Mouse (Mus musculus): ENCODE data around the gene Dhx32. TPM values are rescaled to one million over a fixed set of nuclear protein-coding genes. Genes with fewer than 3 reads are reported as not detected.
A peak's percentile ranks its signal among the peaks of the same experiment; 100 is the strongest.

Dhx32 gene
- polyA plus RNA-seq, 1 experiment = 28.1 TPM

GRCm38 (mm10) chr7:133683626-133684025 is 98.9 kb downstream of the Dhx32 start:
- Histone ChIP-seq H3K4me3 (ENCODE audit: insufficient read depth, low read length) (no peak overlapping the region), H3K4me1 (ENCODE audit: control insufficient read depth, insufficient read depth, low read length) (no peaks in the 10 kb centered on the region), H3K27ac (ENCODE audit: insufficient read depth, low read length) (no peak overlapping the region)
- no peak for TF ChIP-seq CTCF (IDR thresholded peaks at IDR 0.05; ENCODE audit: extremely low read depth, insufficient read depth, low read length)

- no peak within 1 kb of the TSS for H3K27ac ChIP-seq (ENCODE audit: insufficient read depth, low read length)
- H3K4me1 ChIP-seq (ENCODE audit: control insufficient read depth, insufficient read depth, low read length) = no peaks in the 10 kb centered on the region
- no peak within 1 kb of the TSS for H3K4me3 ChIP-seq (ENCODE audit: insufficient read depth, low read length)
- no peak for TF ChIP-seq CTCF (IDR thresholded peaks at IDR 0.05; ENCODE audit: extremely low read depth, insufficient read depth, low read length)
- no peak for TF ChIP-seq POLR2A (IDR thresholded peaks at IDR 0.05; ENCODE audit: extremely low read depth, insufficient read depth, low read length)
Observed at GRCm38 (mm10) chr7:133679961-133680360, 102.6 kb downstream of the Dhx32 start, which contains the start of gene Mmp21. Mmp21 (minus strand) TSS chr7:133680061.

- H3K4me3 ChIP-seq (ENCODE audit: insufficient read depth, low read length) = no peak overlapping the region
- H3K4me1 ChIP-seq (ENCODE audit: control insufficient read depth, insufficient read depth, low read length) = no peaks in the 10 kb centered on the region
- TF ChIP-seq POLR2A (IDR thresholded peaks at IDR 0.05; ENCODE audit: extremely low read depth, insufficient read depth, low read length) (no peak), CTCF (IDR thresholded peaks at IDR 0.05; ENCODE audit: extremely low read depth, insufficient read depth, low read length) (no peak)
- H3K27ac ChIP-seq (ENCODE audit: insufficient read depth, low read length) = no peak overlapping the region
Observed at GRCm38 (mm10) chr7:133679439-133679838, 103.1 kb downstream of the Dhx32 start.

GRCm38 (mm10) chr7:133678716-133679115 is 103.8 kb downstream of the Dhx32 start:
- H3K4me3 ChIP-seq (ENCODE audit: insufficient read depth, low read length) = no peak overlapping the region

GRCm38 (mm10) chr7:133676002-133676401 is 106.5 kb downstream of the Dhx32 start:
- TF ChIP-seq POLR2A (IDR thresholded peaks at IDR 0.05; ENCODE audit: extremely low read depth, insufficient read depth, low read length) = no peak
- peak; percentile 31; the same call in 1 of the 2 replicates for TF ChIP-seq CTCF (IDR thresholded peaks at IDR 0.05; ENCODE audit: extremely low read depth, insufficient read depth, low read length)
- no peak overlapping the region for H3K4me3 ChIP-seq (ENCODE audit: insufficient read depth, low read length)
- no peak overlapping the region for H3K27ac ChIP-seq (ENCODE audit: insufficient read depth, low read length)
- H3K4me1 ChIP-seq (ENCODE audit: control insufficient read depth, insufficient read depth, low read length) = no peaks in the 10 kb centered on the region

More at GRCm38 (mm10) chr7:133678716-133679115, 103.8 kb downstream of the Dhx32 start:
- Histone ChIP-seq H3K27ac (ENCODE audit: insufficient read depth, low read length) (no peak overlapping the region), H3K4me1 (ENCODE audit: control insufficient read depth, insufficient read depth, low read length) (no peaks in the 10 kb centered on the region)
- no peak for TF ChIP-seq CTCF (IDR thresholded peaks at IDR 0.05; ENCODE audit: extremely low read depth, insufficient read depth, low read length)
- no peak for TF ChIP-seq POLR2A (IDR thresholded peaks at IDR 0.05; ENCODE audit: extremely low read depth, insufficient read depth, low read length)

Other genes starting within 250 kb of the Dhx32 start
- not detected in 2 replicates for gene Tex36, start 180.6 kb downstream of the Dhx32 start, polyA plus RNA-seq (2012; rRNA removed)
- gene Edrf1, start 145.2 kb downstream of the Dhx32 start, polyA plus RNA-seq (2012; rRNA removed) = 20.2 and 22.2 TPM in 2 replicates
- 0.15 and 0.33 TPM in 2 replicates for gene Mmp21, start 102.7 kb downstream of the Dhx32 start, polyA plus RNA-seq (2012; rRNA removed)
- 109 and 115 TPM in 2 replicates for gene Bccip, start 73.4 kb downstream of the Dhx32 start, polyA plus RNA-seq (2012; rRNA removed)
- gene Uros, start 72.7 kb downstream of the Dhx32 start, polyA plus RNA-seq (2012; rRNA removed) = 38.7 and 38.8 TPM in 2 replicates
- gene Fank1, start 5.9 kb downstream of the Dhx32 start, polyA plus RNA-seq (2012; rRNA removed) = 5.8 TPM in 2 replicates